Mouse (Mus musculus) kidney, adult 11 months (tissue): ENCODE measurements at regions not wholly inside any gene's neighbourhood (a gene's known extent, or its start where the extent isn't known, plus 50 kb on each side); places are given as distances from the start of the nearest gene placed in this dataset.

Source experiments
- DNase-seq: peaks from one replicate; pipeline ENCODE4 v3.0.0; 2022

- DNase-seq = no peak
Measured at GRCm38 (mm10) chr16:48126797-48127196, 156.7 kb upstream of the Dppa4 start.

DNA sequence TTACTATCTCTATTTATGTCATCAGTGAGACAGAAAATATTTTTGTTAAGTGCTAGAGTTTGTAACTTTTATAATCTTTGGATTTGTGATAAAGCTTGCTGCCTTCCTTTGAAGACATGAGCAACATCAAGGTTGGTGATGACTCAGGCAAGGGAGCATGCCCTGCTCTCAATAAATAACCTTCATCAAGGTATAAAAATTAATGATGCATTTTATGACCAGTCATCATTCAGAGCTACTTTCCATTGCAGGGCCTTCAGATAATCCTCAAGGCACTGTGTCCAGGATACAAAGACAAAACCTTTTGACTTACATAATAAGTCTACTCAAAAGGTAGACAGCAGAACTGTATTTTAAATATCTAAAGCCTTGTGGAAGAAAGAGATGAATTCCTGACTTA, 156.2 kb upstream of the Dppa4 start:
- no peak for DNase-seq

GRCm38 (mm10) chr16:48155355-48155754, 128.2 kb upstream of the Dppa4 start:
- DNase-seq = no peak

DNA sequence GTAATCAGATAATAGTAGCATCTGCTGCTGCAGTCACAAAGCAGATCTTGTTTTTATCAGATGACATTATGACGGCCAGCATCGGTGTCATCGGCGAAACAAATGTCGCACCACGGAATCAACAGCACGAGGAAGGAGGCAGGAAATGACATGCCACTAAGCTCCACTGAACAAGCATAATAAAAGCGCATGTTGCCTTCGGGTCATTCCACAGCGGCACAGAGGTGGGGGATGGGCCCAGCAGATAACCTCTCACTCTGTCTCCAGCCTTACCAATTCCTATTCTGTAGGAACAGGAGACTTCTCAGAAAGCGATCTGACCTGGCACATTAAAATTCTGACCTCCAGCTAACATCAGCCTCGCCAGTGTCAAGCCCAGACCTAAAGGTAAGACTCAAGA, 93.1 kb upstream of the Dppa4 start:
- peak; percentile 17 for DNase-seq

DNA sequence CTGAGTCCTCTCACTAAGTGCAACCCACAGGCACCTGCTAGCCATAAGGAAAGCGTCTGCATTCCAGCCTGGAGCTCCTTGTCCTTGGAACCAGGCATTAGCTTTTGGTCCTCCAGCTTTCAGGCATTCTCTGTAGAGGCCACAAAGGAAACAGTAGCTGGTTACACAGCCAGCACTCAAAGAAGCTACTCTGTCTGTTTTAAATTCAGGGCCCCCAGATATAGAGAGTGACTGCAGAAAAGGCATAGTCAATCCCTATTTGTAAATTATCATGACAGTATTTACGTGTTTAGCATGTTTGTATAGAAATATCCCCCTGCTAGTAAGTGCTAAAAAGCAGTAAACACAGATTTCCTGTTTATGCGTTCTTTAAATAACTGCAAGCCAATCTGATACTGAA, 91.3 kb upstream of the Dppa4 start:
- DNase-seq = no peak

- DNase-seq = peak; percentile 74
Measured at GRCm38 (mm10) chr16:48214976-48215375, 68.6 kb upstream of the Dppa4 start.
